Mouse (Mus musculus) olfactory bulb, adult 2 months (tissue): ENCODE data around the gene Olfr630.

Source experiments
- CTCF ChIP-seq: fragments of 200-500 bp; IDR thresholded peaks from 2 replicates; pipeline ENCODE4 v1.5.1; 2012; ENCODE audit warnings: low read depth, mild to moderate bottlenecking, low read length, moderate library complexity; ENCODE audit not compliant: insufficient read depth
- POLR2A ChIP-seq: fragments of 200-500 bp; IDR thresholded peaks from 2 replicates; pipeline ENCODE4 v1.6.1; 2012; ENCODE audit warnings: mild to moderate bottlenecking, low read depth, low read length, moderate library complexity; ENCODE audit not compliant: insufficient read depth

- TF ChIP-seq CTCF: no peak
- no peak for TF ChIP-seq POLR2A
These were observed 27.1 kb downstream of the Olfr630 start, which contains the start of gene Olfr628 for GRCm38 (mm10) chr7:103730074-103730473.
